Mouse (Mus musculus) gastrocnemius, postnatal 4 days (tissue): ENCODE measurements around the gene Gm19345. TPM values are rescaled to one million over a fixed set of nuclear protein-coding genes. Genes with fewer than 3 reads are reported as not detected.

Experiments used
- DNase-seq, 2 experiments: peaks; one replicate each; pipeline ENCODE4 v3.0.0; 2021 to 2022; ENCODE audit warnings: low spot score in 2 of 2, mixed read lengths in 2 of 2
- total RNA-seq, 2 experiments: library from RNA; stranded (reverse); gene quantifications; 2 replicates each; pipeline ENCODE4 v1.2.3; 2021

The Gm19345 gene
- total RNA-seq, 2 experiments from 2014 or later, result not detected

GRCm38 (mm10) chr7:19867751-19868399 lies 16.1 kb downstream of the Gm19345 start:
- DNase-seq, result no peak

GRCm38 (mm10) chr7:19871137-19871621 lies 19.4 kb downstream of the Gm19345 start:
- no peak for DNase-seq

- no peak for DNase-seq
These were observed 20.3 kb downstream of the Gm19345 start for GRCm38 (mm10) chr7:19871943-19872601.

GRCm38 (mm10) chr7:19875948-19876682 lies 24.3 kb downstream of the Gm19345 start:
- DNase-seq, result peak in 1 of 2 experiments; percentile 36

GRCm38 (mm10) chr7:19876781-19877425 lies 25.1 kb downstream of the Gm19345 start:
- DNase-seq, result no peak

GRCm38 (mm10) chr7:19880754-19881153 lies 29.0 kb downstream of the Gm19345 start:
- DNase-seq, result no peak

GRCm38 (mm10) chr7:19887849-19888248 lies 36.0 kb downstream of the Gm19345 start, which contains the start of gene Ceacam19:
Gene Ceacam19 (minus strand): TSS chr7:19887965.
- DNase-seq, result no peak

GRCm38 (mm10) chr7:19889881-19890280 lies 38.1 kb downstream of the Gm19345 start:
- peak in 1 of 2 experiments; percentile 39 for DNase-seq

Other genes starting within 250 kb of the Gm19345 start
- 10 to 100 TPM; 29.9 to 32.8 TPM for gene Clasrp, start 247.5 kb upstream of the Gm19345 start, total RNA-seq
- 10 to 100 TPM; 10.4 to 10.7 TPM for gene Relb, start 222.6 kb upstream of the Gm19345 start, total RNA-seq
- gene Clptm1, start 187.0 kb upstream of the Gm19345 start, total RNA-seq, result 10 to 100 TPM; 51.9 to 62.0 TPM
- 1 to 10 TPM in 1 of 2 experiments, under 1 TPM in 1; 0.88 to 2.1 TPM for gene Apoc2, start 174.1 kb upstream of the Gm19345 start, total RNA-seq
- gene Gm44805, start 170.6 kb upstream of the Gm19345 start, total RNA-seq, result not detected
- 1 to 10 TPM in 1 of 2 experiments, under 1 TPM in 1; 0.42 to 4.7 TPM for gene Apoc4, start 170.5 kb upstream of the Gm19345 start, total RNA-seq
- 10 to 100 TPM in 1 of 2 experiments, 1 to 10 TPM in 1; 1.7 to 14.7 TPM for gene Apoc1, start 159.3 kb upstream of the Gm19345 start, total RNA-seq
- 100 to 1,000 TPM; 136 to 167 TPM for gene Apoe, start 152.8 kb upstream of the Gm19345 start, total RNA-seq
- gene Tomm40, start 136.6 kb upstream of the Gm19345 start, total RNA-seq, result 10 to 100 TPM; 68.4 to 72.0 TPM
- 10 to 100 TPM; 21.1 to 23.2 TPM for gene Nectin2, start 101.5 kb upstream of the Gm19345 start, total RNA-seq
- gene Bcam, start 81.0 kb upstream of the Gm19345 start, total RNA-seq, result 100 to 1,000 TPM; 119 to 144 TPM
- under 1 TPM; 0.76 to 0.96 TPM for gene Cblc, start 55.2 kb upstream of the Gm19345 start, total RNA-seq
- gene Bcl3, start 29.2 kb upstream of the Gm19345 start, total RNA-seq, result 1 to 10 TPM; 5.1 to 5.7 TPM
- gene Ceacam16, start 9.3 kb downstream of the Gm19345 start, total RNA-seq, result not detected
- gene Ceacam19, start 36.0 kb downstream of the Gm19345 start, total RNA-seq, result not detected
- 10 to 100 TPM; 22.3 to 23.0 TPM for gene Pvr, start 69.2 kb downstream of the Gm19345 start, total RNA-seq
- gene Igsf23, start 98.8 kb downstream of the Gm19345 start, total RNA-seq, result not detected
- gene Ceacam20, start 113.4 kb downstream of the Gm19345 start, total RNA-seq, result not detected
- not detected for gene Nlrp9b, start 139.5 kb downstream of the Gm19345 start, total RNA-seq
- not detected for gene Vmn1r91, start 247.7 kb downstream of the Gm19345 start, total RNA-seq